Mouse (Mus musculus) liver, embryonic 14 days (tissue): ENCODE data around the gene 4933407L21Rik. TPM values are rescaled to one million over a fixed set of nuclear protein-coding genes. Genes with fewer than 3 reads are reported as not detected.

ENCODE experiments used
- polyA plus RNA-seq: library from polyadenylated mRNA; depleted of rRNA; stranded (reverse); fragments of >200 nt; gene quantifications from 2 replicates; pipeline ENCODE4 v1.2.3, GENCODE M21; 2012; rRNA removed

Gene 4933407L21Rik
- 0.06 and 0.08 TPM in 2 replicates for polyA plus RNA-seq

GRCm38 (mm10) chr1:85928057-85928687, at the start of gene 4933407L21Rik:
TSS of gene 4933407L21Rik (plus strand) at chr1:85928483.

GRCm38 (mm10) chr1:85894231-85894747, 34.0 kb upstream of the 4933407L21Rik start, which contains the start of gene Itm2c:
TSS of gene Itm2c (plus strand) at chr1:85894281.

DNA sequence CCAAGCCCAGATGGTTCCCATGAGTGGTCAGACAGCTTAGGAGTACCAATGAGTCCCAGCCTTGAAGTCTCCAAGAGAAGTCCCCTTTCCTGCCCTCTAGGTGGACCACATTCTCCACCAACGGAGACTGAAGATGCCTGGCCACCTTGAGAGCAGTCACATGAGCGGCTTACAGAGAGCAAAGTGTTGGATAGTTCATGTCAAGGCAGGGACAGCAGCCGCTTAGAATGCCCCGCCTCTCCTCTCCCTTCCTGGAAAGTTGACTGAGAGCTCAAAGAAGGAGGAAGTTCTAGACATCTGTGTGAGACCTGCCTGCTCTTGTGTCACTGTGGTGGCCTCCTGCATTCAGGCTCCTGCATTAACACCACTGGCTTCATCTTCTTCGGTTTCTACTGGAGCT, 32.6 kb downstream of the 4933407L21Rik start, which contains the start of gene Gpr55:
Gene Gpr55, minus strand, starts transcription at position 135 of the 400 bp plus-strand sequence.

Other genes starting within 250 kb of the 4933407L21Rik start
- gene A630001G21Rik, start 149.8 kb upstream of the 4933407L21Rik start, polyA plus RNA-seq, result 2.6 and 3.5 TPM in 2 replicates
- gene Cab39, start 135.0 kb upstream of the 4933407L21Rik start, polyA plus RNA-seq, result 20.3 and 23.8 TPM in 2 replicates
- 20.8 and 23.7 TPM in 2 replicates for gene Itm2c, start 34.2 kb upstream of the 4933407L21Rik start, polyA plus RNA-seq
- 0.05 and 0.07 TPM in 2 replicates for gene Gpr55, start 32.5 kb downstream of the 4933407L21Rik start, polyA plus RNA-seq
- gene Spata3, start 88.3 kb downstream of the 4933407L21Rik start, polyA plus RNA-seq, result 0.07 and 0.14 TPM in 2 replicates
- 9.9 and 12.7 TPM in 2 replicates for gene 2810459M11Rik, start 117.4 kb downstream of the 4933407L21Rik start, polyA plus RNA-seq
- gene Psmd1, start 135.9 kb downstream of the 4933407L21Rik start, polyA plus RNA-seq, result 52.4 and 59.2 TPM in 2 replicates
- 0.05 TPM in 1 of 2 replicates, not detected in the other for gene Htr2b, start 183.5 kb downstream of the 4933407L21Rik start, polyA plus RNA-seq
- 0.35 TPM in 2 replicates for gene Gm21972, start 205.2 kb downstream of the 4933407L21Rik start, polyA plus RNA-seq
- gene Armc9, start 226.3 kb downstream of the 4933407L21Rik start, polyA plus RNA-seq, result 6.0 and 6.7 TPM in 2 replicates